In genomic region chr11:95837059-95837458, GRCm38 (mm10) we compare ENCODE assay signal across 8 mouse cellular contexts. TPM values are rescaled to one million over a fixed set of nuclear protein-coding genes. Genes with fewer than 3 reads are reported as not detected.
DNase-seq lines count a peak whose midpoint lies in the region; ATAC-seq and TF ChIP-seq lines count a peak whose summit lies in the region.

TSS of gene Gngt2 (plus strand) at chr11:95837216.

- H3K9ac ChIP-seq in limb, embryonic 12.5 days (replicated peaks), result no peak within 1 kb of the TSS
- 0 out of 2 replicates have a peak within 1 kb of the TSS, but pooled peaks have one; percentile 10 for H3K9ac ChIP-seq in lung, embryonic 14.5 days

- no peak within 1 kb of the TSS for H3K27ac ChIP-seq in limb, embryonic 12.5 days
- H3K27ac ChIP-seq in limb, embryonic 10.5 days, result no peak within 1 kb of the TSS; the same call in 1 of the 2 replicates
- peak within 1 kb of the TSS; percentile 69 for H3K27ac ChIP-seq in lung, embryonic 14.5 days (ENCODE audit: low read depth)
- no peak within 1 kb of the TSS for H3K27ac ChIP-seq in midbrain, embryonic 10.5 days (replicated peaks)

- H3K4me3 ChIP-seq in limb, embryonic 12.5 days (replicated peaks), result no peak within 1 kb of the TSS
- no peak within 1 kb of the TSS for H3K4me3 ChIP-seq in limb, embryonic 10.5 days
- no peak within 1 kb of the TSS for H3K4me3 ChIP-seq in lung, embryonic 14.5 days (ENCODE audit: low read depth, low read length)
- no peak within 1 kb of the TSS for H3K4me3 ChIP-seq in midbrain, embryonic 10.5 days

- DNase-seq in limb, embryonic 10.5 days (ENCODE audit: low spot score), result no peak
- peak; percentile 82 for DNase-seq in adrenal gland, adult 8-10 months
- DNase-seq in gastrocnemius, postnatal 25 days, result peak; percentile 73
- peak; percentile 87 for DNase-seq in kidney, adult 11 months
- DNase-seq in lung, embryonic 14.5 days, result peak; percentile 97
- DNase-seq in urinary bladder, postnatal 4 days (ENCODE audit: low spot score in 2 of 2), result peak; percentile 74 to 85
- DNase-seq in midbrain, embryonic 10.5 days (ENCODE audit: low spot score), result no peak

- no peaks in the 10 kb centered on the region for H3K9me3 ChIP-seq in limb, embryonic 12.5 days
- no peaks in the 10 kb centered on the region for H3K9me3 ChIP-seq in limb, embryonic 10.5 days (replicated peaks)
- no peaks in the 10 kb centered on the region for H3K9me3 ChIP-seq in lung, embryonic 14.5 days (ENCODE audit: low read depth, low read length)
- H3K9me3 ChIP-seq in midbrain, embryonic 10.5 days (replicated peaks), result no peaks in the 10 kb centered on the region

- ATAC-seq in limb, embryonic 12.5 days (ENCODE audit: insufficient number of reproducible peaks, insufficient read depth, low FRiP score, low TSS enrichment, low read depth), result no peak
- peak; percentile 73 for ATAC-seq in lung, embryonic 14.5 days (ENCODE audit: insufficient read depth)

- no peak for TF ChIP-seq CTCF in lung, embryonic 14.5 days (IDR thresholded peaks at IDR 0.05; ENCODE audit: low read depth)

- 70% methylated on average over 10 of the region's 10 CpGs for WGBS in limb, embryonic 12.5 days
- 88% methylated on average over 10 of the region's 10 CpGs for WGBS in limb, embryonic 10.5 days
- WGBS in lung, embryonic 14.5 days, result 27% methylated on average over 10 of the region's 10 CpGs
- 88% methylated on average over 10 of the region's 10 CpGs for WGBS in midbrain, embryonic 10.5 days

- H3K36me3 ChIP-seq in limb, embryonic 12.5 days, result no peaks in the 10 kb centered on the region
- H3K36me3 ChIP-seq in limb, embryonic 10.5 days, result no peaks in the 10 kb centered on the region
- no peaks in the 10 kb centered on the region for H3K36me3 ChIP-seq in lung, embryonic 14.5 days (ENCODE audit: insufficient read depth)
- no peaks in the 10 kb centered on the region for H3K36me3 ChIP-seq in midbrain, embryonic 10.5 days

- peaks cover 86% of the 10 kb centered on the region for H3K27me3 ChIP-seq in limb, embryonic 12.5 days
- H3K27me3 ChIP-seq in limb, embryonic 10.5 days (ENCODE audit: low read depth, poor library complexity, severe bottlenecking), result peaks cover 95% of the 10 kb centered on the region
- peaks cover 27% of the 10 kb centered on the region for H3K27me3 ChIP-seq in lung, embryonic 14.5 days (ENCODE audit: insufficient read depth, low read length)
- H3K27me3 ChIP-seq in midbrain, embryonic 10.5 days (ENCODE audit: low read depth, poor library complexity, severe bottlenecking), result peaks cover 82% of the 10 kb centered on the region

- peaks cover 47% of the 10 kb centered on the region for H3K4me1 ChIP-seq in limb, embryonic 12.5 days (replicated peaks)
- H3K4me1 ChIP-seq in limb, embryonic 10.5 days, result peaks cover 48% of the 10 kb centered on the region
- peaks cover 23% of the 10 kb centered on the region for H3K4me1 ChIP-seq in lung, embryonic 14.5 days (ENCODE audit: insufficient read depth)
- H3K4me1 ChIP-seq in midbrain, embryonic 10.5 days, result peaks cover 47% of the 10 kb centered on the region

- 0 out of 2 replicates have a peak within 1 kb of the TSS, but pooled peaks have one; percentile 1 for H3K4me2 ChIP-seq in limb, embryonic 12.5 days
- H3K4me2 ChIP-seq in lung, embryonic 14.5 days, result peak within 1 kb of the TSS; percentile 29

RNA-seq across cellular contexts. Expression of gene Gngt2, which starts in this region (rescaled TPM):
- polyA plus RNA-seq in limb, embryonic 12.5 days (2016; fragmentation: Nextera tagmentation; extraction: Ambion mirVana), result 10.1 and 10.2 TPM in 2 replicates
- polyA plus RNA-seq in limb, embryonic 10.5 days (2016; fragmentation: Nextera tagmentation; extraction: Ambion mirVana), result 8.9 and 9.3 TPM in 2 replicates
- 10 to 100 TPM; 14.7 to 19.0 (median 17.1) TPM for total RNA-seq in adrenal gland, adult 8-10 months (2022)
- 1 to 10 TPM; 5.2 to 6.1 TPM for total RNA-seq in gastrocnemius, postnatal 25 days (2021)
- polyA plus RNA-seq in lung, embryonic 14.5 days (2014; fragmentation: Nextera tagmentation; extraction: Ambion mirVana), result 13.4 and 14.8 TPM in 2 replicates
- 4.4 and 6.1 TPM in 2 replicates for polyA plus RNA-seq in midbrain, embryonic 10.5 days (2016; fragmentation: Nextera tagmentation; extraction: Ambion mirVana)

Comparison
In these comparisons a context has a peak if more than half of its experiments do, and no peak if none do; other contexts are left out.
1. DNase-seq: peak in adrenal gland, adult 8-10 months (single experiment), gastrocnemius, postnatal 25 days (single experiment), kidney, adult 11 months (single experiment), lung, embryonic 14.5 days (single experiment) and urinary bladder, postnatal 4 days (2 of 2); none in limb, embryonic 10.5 days (single experiment) and midbrain, embryonic 10.5 days (single experiment).